Mouse (Mus musculus): ENCODE data around the gene Fabp6. TPM values are rescaled to one million over a fixed set of nuclear protein-coding genes. Genes with fewer than 3 reads are reported as not detected.
A peak's percentile ranks its signal among the peaks of the same experiment; 100 is the strongest.

The Fabp6 gene
- polyA plus RNA-seq, 1 experiment: not detected

- no peak overlapping the region for H3K27ac ChIP-seq (ENCODE audit: control insufficient read depth, insufficient read depth, low read depth, low read length, poor library complexity)
- TF ChIP-seq CTCF (IDR thresholded peaks at IDR 0.05; ENCODE audit: control insufficient read depth, insufficient read depth, low read length) (no peak), POLR2A (IDR thresholded peaks at IDR 0.05; ENCODE audit: borderline replicate concordance, control insufficient read depth, low read depth, low read length) (no peak)
- H3K4me3 ChIP-seq (replicated peaks; ENCODE audit: control insufficient read depth, low read depth, low read length): no peak overlapping the region
- H3K4me1 ChIP-seq (ENCODE audit: control insufficient read depth, insufficient read depth, low read length): no peaks in the 10 kb centered on the region; the same call in 1 of the 2 replicates
- 83% methylated on average over 9 of the region's 9 CpGs for WGBS
These were observed 30.3 kb upstream of the Fabp6 start for GRCm38 (mm10) chr11:43631645-43632044.

DNA sequence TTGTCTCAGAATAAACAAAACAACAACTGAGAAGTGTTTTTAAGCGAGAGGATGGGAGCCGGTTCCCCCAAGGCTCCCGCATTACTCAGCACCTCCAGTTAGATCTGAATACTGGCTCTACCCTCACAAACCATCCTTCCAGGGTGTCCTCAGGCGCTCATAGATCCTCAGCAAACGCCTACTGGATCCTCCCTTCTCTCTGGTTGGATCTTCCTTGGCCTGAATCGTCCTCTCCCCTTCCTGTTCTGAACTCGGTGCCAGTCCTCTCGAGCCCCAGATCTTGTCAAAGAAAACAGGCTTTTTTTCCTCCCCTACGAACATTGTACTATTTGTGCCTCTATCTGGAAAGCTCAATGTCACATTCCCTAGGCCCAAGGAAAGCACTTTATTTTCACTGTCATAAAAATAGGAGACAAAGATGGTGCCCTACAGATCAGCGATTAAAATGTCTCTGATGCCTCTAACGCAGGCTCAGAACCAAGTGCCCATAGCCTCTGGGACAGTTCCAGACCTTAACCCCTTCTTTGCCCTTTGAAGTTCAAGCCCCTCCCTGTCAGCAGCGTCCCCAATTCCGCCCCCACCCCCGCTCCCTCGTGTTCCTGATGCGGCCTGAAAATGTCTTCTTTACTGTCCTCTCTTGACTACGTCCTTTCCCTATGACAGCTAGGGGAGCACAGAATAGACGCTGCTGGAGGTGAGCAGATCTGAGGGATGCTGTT, 25.7 kb upstream of the Fabp6 start:
- H3K4me3 ChIP-seq (replicated peaks; ENCODE audit: control insufficient read depth, low read depth, low read length): no peak overlapping the region
- 68% methylated on average over 18 of the region's 18 CpGs for whole genome bisulfite sequencing
- H3K27ac ChIP-seq (ENCODE audit: control insufficient read depth, insufficient read depth, low read depth, low read length, poor library complexity): no peak overlapping the region
- no peaks in the 10 kb centered on the region for H3K4me1 ChIP-seq (ENCODE audit: control insufficient read depth, insufficient read depth, low read length)
- no peak for TF ChIP-seq POLR2A (IDR thresholded peaks at IDR 0.05; ENCODE audit: borderline replicate concordance, control insufficient read depth, low read depth, low read length)
- TF ChIP-seq CTCF (IDR thresholded peaks at IDR 0.05; ENCODE audit: control insufficient read depth, insufficient read depth, low read length): no peak

DNA sequence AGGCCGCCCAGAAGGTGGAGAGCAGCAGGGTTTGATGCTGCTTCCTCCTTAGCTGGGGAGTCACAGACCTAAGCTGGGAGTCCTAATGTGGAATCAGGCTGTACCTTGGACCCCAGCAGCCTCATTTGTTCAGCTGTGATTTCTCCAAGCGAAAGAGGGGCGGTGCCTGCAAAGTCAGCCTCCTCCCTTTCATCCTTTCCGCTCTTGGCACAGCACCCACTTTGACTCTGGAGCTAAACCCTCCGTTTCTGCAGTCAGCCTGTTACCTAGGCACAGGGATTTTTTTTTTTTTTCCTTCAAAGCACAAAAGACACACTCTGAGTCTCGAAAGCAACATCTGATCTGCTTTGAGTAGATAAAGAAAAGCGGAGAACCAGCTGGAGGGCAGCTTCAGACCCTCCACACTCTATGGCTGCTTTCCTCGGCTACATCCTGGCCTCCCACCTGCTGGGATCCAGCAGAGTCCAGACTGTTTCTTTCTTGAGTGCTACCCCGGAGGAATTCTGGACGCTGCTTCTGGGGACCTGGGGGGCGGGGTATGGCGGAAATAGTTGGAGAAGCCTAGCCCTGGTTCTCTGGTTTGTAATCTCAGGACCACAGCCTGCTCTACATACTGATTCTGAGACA, 25.1 kb upstream of the Fabp6 start:
- no peak overlapping the region for H3K27ac ChIP-seq (ENCODE audit: control insufficient read depth, insufficient read depth, low read depth, low read length, poor library complexity)
- TF ChIP-seq POLR2A (IDR thresholded peaks at IDR 0.05; ENCODE audit: borderline replicate concordance, control insufficient read depth, low read depth, low read length): no peak
- TF ChIP-seq CTCF (IDR thresholded peaks at IDR 0.05; ENCODE audit: control insufficient read depth, insufficient read depth, low read length): no peak
- WGBS: 52% methylated on average over 12 of the region's 12 CpGs

GRCm38 (mm10) chr11:43624341-43624740, 23.0 kb upstream of the Fabp6 start:
- Histone ChIP-seq H3K4me1 (ENCODE audit: control insufficient read depth, insufficient read depth, low read length) (no peaks in the 10 kb centered on the region), H3K4me3 (replicated peaks; ENCODE audit: control insufficient read depth, low read depth, low read length) (no peak overlapping the region), H3K27ac (ENCODE audit: control insufficient read depth, insufficient read depth, low read depth, low read length, poor library complexity) (no peak overlapping the region)
- 85% methylated on average over 1 of the region's 1 CpGs for WGBS
- TF ChIP-seq CTCF (IDR thresholded peaks at IDR 0.05; ENCODE audit: control insufficient read depth, insufficient read depth, low read length) (no peak), POLR2A (IDR thresholded peaks at IDR 0.05; ENCODE audit: borderline replicate concordance, control insufficient read depth, low read depth, low read length) (no peak)

More for the DNA sequence above, 25.1 kb upstream of the Fabp6 start:
- H3K4me1 ChIP-seq (ENCODE audit: control insufficient read depth, insufficient read depth, low read length): no peaks in the 10 kb centered on the region
- H3K4me3 ChIP-seq (replicated peaks; ENCODE audit: control insufficient read depth, low read depth, low read length): no peak overlapping the region

DNA sequence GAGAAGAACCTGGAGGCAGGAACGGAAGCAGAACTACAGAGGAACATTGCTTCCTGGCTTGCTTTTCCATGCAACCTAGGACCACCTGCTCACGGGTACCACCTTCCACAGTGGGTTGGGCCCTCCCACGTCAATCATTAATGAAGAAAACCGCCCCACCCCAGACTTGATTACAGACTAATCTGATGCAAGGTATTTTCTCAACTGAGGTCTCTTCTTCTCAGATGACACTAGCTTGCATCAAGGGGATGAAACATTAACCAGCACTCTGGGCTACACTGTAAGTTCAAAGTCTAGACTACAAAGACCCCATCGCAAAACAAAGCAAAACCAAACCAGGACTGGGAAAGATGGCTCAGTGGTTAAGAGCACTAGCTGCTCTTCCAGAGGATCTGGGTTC, 20.4 kb upstream of the Fabp6 start:
- no peak overlapping the region for H3K4me3 ChIP-seq (replicated peaks; ENCODE audit: control insufficient read depth, low read depth, low read length)
- no peaks in the 10 kb centered on the region for H3K4me1 ChIP-seq (ENCODE audit: control insufficient read depth, insufficient read depth, low read length)
- TF ChIP-seq POLR2A (IDR thresholded peaks at IDR 0.05; ENCODE audit: borderline replicate concordance, control insufficient read depth, low read depth, low read length) (no peak), CTCF (IDR thresholded peaks at IDR 0.05; ENCODE audit: control insufficient read depth, insufficient read depth, low read length) (no peak)
- 82% methylated on average over 5 of the region's 5 CpGs for WGBS
- H3K27ac ChIP-seq (ENCODE audit: control insufficient read depth, insufficient read depth, low read depth, low read length, poor library complexity): no peak overlapping the region

- H3K4me1 ChIP-seq (ENCODE audit: control insufficient read depth, insufficient read depth, low read length): no peaks in the 10 kb centered on the region
- no peak overlapping the region for H3K27ac ChIP-seq (ENCODE audit: control insufficient read depth, insufficient read depth, low read depth, low read length, poor library complexity)
- 70% methylated on average over 7 of the region's 7 CpGs for WGBS
These were observed 17.1 kb upstream of the Fabp6 start for GRCm38 (mm10) chr11:43618403-43618802.

DNA sequence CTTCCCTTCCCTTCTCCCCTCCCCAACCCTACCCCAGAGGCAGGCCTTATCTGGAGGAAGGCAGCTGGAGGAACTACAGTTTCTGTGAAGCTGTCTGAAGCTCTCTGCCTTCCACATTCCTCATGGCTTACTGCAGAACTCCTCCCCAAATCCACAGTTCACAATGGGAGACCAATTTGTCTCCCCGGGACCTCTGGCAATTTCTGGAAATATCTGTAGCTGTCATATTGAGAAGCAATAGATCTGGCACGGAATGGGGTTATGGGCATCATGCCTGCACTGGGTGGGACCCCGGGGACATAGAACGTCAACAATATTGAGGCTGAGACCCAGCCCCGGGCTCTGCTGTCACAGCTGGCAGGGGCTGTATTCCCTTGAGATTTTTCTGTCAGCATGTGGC, 16.6 kb upstream of the Fabp6 start:
- Histone ChIP-seq H3K27ac (ENCODE audit: control insufficient read depth, insufficient read depth, low read depth, low read length, poor library complexity) (no peak overlapping the region), H3K4me1 (ENCODE audit: control insufficient read depth, insufficient read depth, low read length) (no peaks in the 10 kb centered on the region)
- TF ChIP-seq POLR2A (IDR thresholded peaks at IDR 0.05; ENCODE audit: borderline replicate concordance, control insufficient read depth, low read depth, low read length) (no peak), CTCF (IDR thresholded peaks at IDR 0.05; ENCODE audit: control insufficient read depth, insufficient read depth, low read length) (no peak)

More at GRCm38 (mm10) chr11:43618403-43618802, 17.1 kb upstream of the Fabp6 start:
- no peak overlapping the region for H3K4me3 ChIP-seq (replicated peaks; ENCODE audit: control insufficient read depth, low read depth, low read length)
- no peak for TF ChIP-seq CTCF (IDR thresholded peaks at IDR 0.05; ENCODE audit: control insufficient read depth, insufficient read depth, low read length)
- TF ChIP-seq POLR2A (IDR thresholded peaks at IDR 0.05; ENCODE audit: borderline replicate concordance, control insufficient read depth, low read depth, low read length): no peak

DNA sequence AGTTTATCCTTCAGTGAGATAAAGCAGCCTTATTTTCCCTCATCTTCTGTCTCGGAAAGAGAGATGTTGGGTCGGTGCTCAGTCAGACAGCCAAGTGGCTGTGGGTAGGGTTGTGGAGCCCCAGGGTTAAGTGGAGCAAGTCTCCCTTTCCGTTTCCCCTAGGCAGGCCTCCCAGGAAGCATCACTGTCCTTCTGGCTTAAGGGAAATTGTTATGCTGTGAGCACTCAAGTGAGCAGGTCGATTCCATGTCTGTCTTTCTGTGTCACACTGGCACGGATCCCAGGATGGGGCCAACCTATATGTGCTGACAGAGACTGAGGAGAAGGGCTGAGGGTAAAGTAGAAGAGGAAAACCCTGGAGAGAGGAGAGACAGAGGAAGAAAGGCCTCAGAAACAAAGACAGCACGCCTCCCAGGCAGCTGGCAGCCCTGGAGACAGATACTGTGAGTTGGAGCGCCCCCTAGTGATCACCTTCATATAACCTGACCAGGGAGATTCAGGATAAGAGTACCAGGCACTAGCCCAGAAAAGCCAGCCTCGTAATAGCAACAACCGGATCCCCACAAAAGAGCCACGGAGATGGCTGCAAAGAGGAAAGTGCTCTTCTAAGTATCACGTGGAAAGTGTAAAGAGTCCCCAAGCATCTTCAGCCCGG, 11.6 kb upstream of the Fabp6 start:
- Histone ChIP-seq H3K4me1 (ENCODE audit: control insufficient read depth, insufficient read depth, low read length) (no peaks in the 10 kb centered on the region), H3K27ac (ENCODE audit: control insufficient read depth, insufficient read depth, low read depth, low read length, poor library complexity) (no peak overlapping the region), H3K4me3 (replicated peaks; ENCODE audit: control insufficient read depth, low read depth, low read length) (no peak overlapping the region)
- 35% methylated on average over 12 of the region's 12 CpGs for WGBS
- TF ChIP-seq CTCF (IDR thresholded peaks at IDR 0.05; ENCODE audit: control insufficient read depth, insufficient read depth, low read length): peak; percentile 67
- TF ChIP-seq POLR2A (IDR thresholded peaks at IDR 0.05; ENCODE audit: borderline replicate concordance, control insufficient read depth, low read depth, low read length): no peak

More for the DNA sequence above, 16.6 kb upstream of the Fabp6 start:
- H3K4me3 ChIP-seq (replicated peaks; ENCODE audit: control insufficient read depth, low read depth, low read length): no peak overlapping the region
- WGBS: 67% methylated on average over 5 of the region's 5 CpGs
